In genomic region chr7:16405073-16405455, GRCm38 (mm10) we compare ENCODE assay signal across 8 mouse cellular contexts. TPM values are rescaled to one million over a fixed set of nuclear protein-coding genes. Genes with fewer than 3 reads are reported as not detected.
DNase-seq lines count a peak whose midpoint lies in the region; ATAC-seq and TF ChIP-seq lines count a peak whose summit lies in the region.

No protein-coding gene starts in this region.

- whole genome bisulfite sequencing in neural tube, embryonic 11.5 days = 86% methylated on average over 2 of the region's 2 CpGs
- 91% methylated on average over 2 of the region's 2 CpGs for WGBS in forebrain, embryonic 10.5 days
- WGBS in stomach, postnatal 0 days = 22% methylated on average over 2 of the region's 2 CpGs

- H3K27me3 ChIP-seq in neural tube, embryonic 11.5 days (ENCODE audit: control insufficient read depth, insufficient read depth, low read length) = no peaks in the 10 kb centered on the region
- H3K27me3 ChIP-seq in forebrain, embryonic 10.5 days (ENCODE audit: poor library complexity, severe bottlenecking) = no peaks in the 10 kb centered on the region
- H3K27me3 ChIP-seq in stomach, postnatal 0 days (ENCODE audit: control insufficient read depth, insufficient read depth, low read length) = no peaks in the 10 kb centered on the region

- H3K27ac ChIP-seq in neural tube, embryonic 11.5 days (ENCODE audit: low read depth, low read length) = peak overlapping the region; percentile 46
- H3K27ac ChIP-seq in forebrain, embryonic 10.5 days = peak overlapping the region; percentile 70
- peak overlapping the region; percentile 96 for H3K27ac ChIP-seq in stomach, postnatal 0 days (replicated peaks)

- no peak for TF ChIP-seq EP300 in stomach, postnatal 0 days (optimal IDR thresholded peaks at IDR 0.05)

- peaks cover 9% of the 10 kb centered on the region; the same call in 1 of the 2 replicates for H3K4me1 ChIP-seq in neural tube, embryonic 11.5 days (ENCODE audit: control insufficient read depth, insufficient read depth, low read length)
- peaks cover 36% of the 10 kb centered on the region for H3K4me1 ChIP-seq in forebrain, embryonic 10.5 days
- H3K4me1 ChIP-seq in stomach, postnatal 0 days (replicated peaks; ENCODE audit: control insufficient read depth, insufficient read depth) = peaks cover 6% of the 10 kb centered on the region

- H3K36me3 ChIP-seq in neural tube, embryonic 11.5 days (ENCODE audit: control insufficient read depth, insufficient read depth, low read length) = no peaks in the 10 kb centered on the region
- peaks cover 52% of the 10 kb centered on the region for H3K36me3 ChIP-seq in forebrain, embryonic 10.5 days (replicated peaks)
- no peaks in the 10 kb centered on the region for H3K36me3 ChIP-seq in stomach, postnatal 0 days (ENCODE audit: control insufficient read depth, insufficient read depth, low read length)

- peak overlapping the region; percentile 15; the same call in 1 of the 2 replicates for H3K4me3 ChIP-seq in neural tube, embryonic 11.5 days (ENCODE audit: low read depth, low read length)
- H3K4me3 ChIP-seq in forebrain, embryonic 10.5 days = peak overlapping the region; percentile 92; the same call in 1 of the 2 replicates
- H3K4me3 ChIP-seq in stomach, postnatal 0 days (ENCODE audit: low read depth, low read length) = no peak overlapping the region

- TF ChIP-seq CTCF in stomach, postnatal 0 days (IDR thresholded peaks at IDR 0.05; ENCODE audit: low read depth) = no peak

- DNase-seq in neural tube, embryonic 11.5 days (ENCODE audit: low spot score) = no peak
- DNase-seq in neural tube, embryonic 10.5 days (ENCODE audit: extremely low spot score, low spot score) = no peak
- DNase-seq in forebrain, embryonic 10.5 days (ENCODE audit: extremely low spot score, low spot score) = no peak
- DNase-seq in heart, postnatal 10 days = peak; percentile 75 to 80
- DNase-seq in kidney, postnatal 25 days = peak; percentile 42 to 82
- DNase-seq in stomach, postnatal 0 days (ENCODE audit: low spot score) = peak; percentile 34

- intact Hi-C loops in heart, postnatal 10 days (cut with DNase I) = no loop called here

- no peaks in the 10 kb centered on the region for H3K9me3 ChIP-seq in neural tube, embryonic 11.5 days (ENCODE audit: control insufficient read depth, low read length)
- no peaks in the 10 kb centered on the region for H3K9me3 ChIP-seq in forebrain, embryonic 10.5 days
- H3K9me3 ChIP-seq in stomach, postnatal 0 days (ENCODE audit: control insufficient read depth, low read length) = no peaks in the 10 kb centered on the region

- ATAC-seq in neural tube, embryonic 11.5 days (ENCODE audit: insufficient read depth, low FRiP score, low TSS enrichment) = no peak
- peak; percentile 14 for ATAC-seq in megakaryocyte-erythroid progenitor cell, adult 5-6 weeks (replicated peaks; ENCODE audit: low FRiP score, low TSS enrichment, poor library complexity, severe bottlenecking)
- no peak for ATAC-seq in stomach, postnatal 0 days (ENCODE audit: low FRiP score, low TSS enrichment)
- no peak for ATAC-seq in frontal cortex, adult (ENCODE audit: low TSS enrichment)

- H3K9ac ChIP-seq in neural tube, embryonic 11.5 days (ENCODE audit: low read length) = peak overlapping the region; percentile 33; the same call in 1 of the 2 replicates
- H3K9ac ChIP-seq in stomach, postnatal 0 days (ENCODE audit: low read length) = peak overlapping the region; percentile 24; the same call in 1 of the 2 replicates

- peak overlapping the region; percentile 6; the same call in 1 of the 2 replicates for H3K4me2 ChIP-seq in neural tube, embryonic 11.5 days (ENCODE audit: low read depth)
- no peak overlapping the region; the same call in 1 of the 2 replicates for H3K4me2 ChIP-seq in stomach, postnatal 0 days (replicated peaks; ENCODE audit: low read depth)

RNA-seq across cellular contexts. Expression of gene Zc3h4, which starts 4.4 kb away (rescaled TPM):
- 16.5 and 17.3 TPM in 2 replicates for polyA plus RNA-seq in neural tube, embryonic 11.5 days (2014; fragmentation: Nextera tagmentation; extraction: Ambion mirVana)
- 18.8 and 19.2 TPM in 2 replicates for polyA plus RNA-seq in forebrain, embryonic 10.5 days (2016; fragmentation: Nextera tagmentation; extraction: Ambion mirVana)
- 10 to 100 TPM; 37.8 TPM for total RNA-seq in heart, postnatal 10 days (2021)
- 60.7 and 66.9 TPM in 2 replicates for total RNA-seq in megakaryocyte-erythroid progenitor cell, adult 5-6 weeks (2014; fragmentation: Nextera tagmentation)
- total RNA-seq in megakaryocyte-erythroid progenitor cell, adult 5-6 weeks (2017) = 29.5 and 39.1 TPM in 2 replicates
- 5.9 and 6.2 TPM in 2 replicates for polyA plus RNA-seq in stomach, postnatal 0 days (2015; fragmentation: Nextera tagmentation; extraction: Ambion mirVana)

RNA-seq across cellular contexts. Expression of gene Sae1, which starts 17.5 kb away (rescaled TPM):
- polyA plus RNA-seq in neural tube, embryonic 11.5 days (2014; fragmentation: Nextera tagmentation; extraction: Ambion mirVana) = 384 and 394 TPM in 2 replicates
- 505 and 521 TPM in 2 replicates for polyA plus RNA-seq in forebrain, embryonic 10.5 days (2016; fragmentation: Nextera tagmentation; extraction: Ambion mirVana)
- total RNA-seq in heart, postnatal 10 days (2021) = 10 to 100 TPM; 64.9 to 69.5 TPM
- 132 and 134 TPM in 2 replicates for total RNA-seq in megakaryocyte-erythroid progenitor cell, adult 5-6 weeks (2014; fragmentation: Nextera tagmentation)
- 478 and 490 TPM in 2 replicates for total RNA-seq in megakaryocyte-erythroid progenitor cell, adult 5-6 weeks (2017)
- polyA plus RNA-seq in stomach, postnatal 0 days (2015; fragmentation: Nextera tagmentation; extraction: Ambion mirVana) = 119 and 123 TPM in 2 replicates

RNA-seq across cellular contexts. Expression of gene Tmem160, which starts 47.5 kb away (rescaled TPM):
- polyA plus RNA-seq in neural tube, embryonic 11.5 days (2014; fragmentation: Nextera tagmentation; extraction: Ambion mirVana) = 57.2 and 59.6 TPM in 2 replicates
- 64.4 and 68.5 TPM in 2 replicates for polyA plus RNA-seq in forebrain, embryonic 10.5 days (2016; fragmentation: Nextera tagmentation; extraction: Ambion mirVana)
- total RNA-seq in heart, postnatal 10 days (2021) = 10 to 100 TPM; 78.0 to 87.1 TPM
- 34.3 and 39.2 TPM in 2 replicates for total RNA-seq in megakaryocyte-erythroid progenitor cell, adult 5-6 weeks (2014; fragmentation: Nextera tagmentation)
- total RNA-seq in megakaryocyte-erythroid progenitor cell, adult 5-6 weeks (2017) = 16.3 and 16.9 TPM in 2 replicates
- polyA plus RNA-seq in stomach, postnatal 0 days (2015; fragmentation: Nextera tagmentation; extraction: Ambion mirVana) = 71.5 and 75.0 TPM in 2 replicates

Comparison
In these comparisons a context has a peak if more than half of its experiments do, and no peak if none do; other contexts are left out.
1. DNase-seq: peak in heart, postnatal 10 days (2 of 2), kidney, postnatal 25 days (2 of 2) and stomach, postnatal 0 days (single experiment); none in neural tube, embryonic 11.5 days (single experiment), neural tube, embryonic 10.5 days (single experiment) and forebrain, embryonic 10.5 days (single experiment).
2. H3K27ac ChIP-seq: peak in every context shown above with its lines; median percentile 96 in stomach, postnatal 0 days; 70 in forebrain, embryonic 10.5 days; 46 in neural tube, embryonic 11.5 days.